Mouse (Mus musculus) ES-E14 (cell line): ENCODE data around the gene Tmem18. TPM values are rescaled to one million over a fixed set of nuclear protein-coding genes. Genes with fewer than 3 reads are reported as not detected.

Source experiments
- DNase-seq: peaks from one replicate; pipeline ENCODE4 v3.0.0-alpha.2; 2013; ENCODE audit warnings: low read depth, low spot score
- H3K27ac ChIP-seq: 2 replicates; pipeline ENCODE4 v1.5.1; 2012; ENCODE audit warnings: low read depth, mild to moderate bottlenecking, low read length, moderate library complexity, mixed read lengths; ENCODE audit not compliant: poor library complexity, insufficient read depth, severe bottlenecking
- H3K36me3 ChIP-seq: 2 replicates; pipeline ENCODE4 v1.6.1; 2012; ENCODE audit warnings: mild to moderate bottlenecking, low read length, moderate library complexity, mixed read lengths; ENCODE audit not compliant: control insufficient read depth, poor library complexity, insufficient read depth, severe bottlenecking
- H3K4me1 ChIP-seq, 2 experiments: fragments of 150-350 bp in 1 of 2; sonication (generic) in 1 of 2; 2 replicates each; pipeline ENCODE4 v1.6.1; 2012; ENCODE audit warnings: low read length in 2 of 2, mild to moderate bottlenecking in 1 of 2, mixed read lengths in 1 of 2; ENCODE audit not compliant: control insufficient read depth in 2 of 2, insufficient read depth in 2 of 2, poor library complexity in 1 of 2
- H3K4me3 ChIP-seq, 2 experiments: fragments of 150-350 bp in 1 of 2; sonication (generic) in 1 of 2; 2 replicates each; pipeline ENCODE4 v1.5.1; 2012; ENCODE audit warnings: low read length in 2 of 2, low read depth in 1 of 2, mild to moderate bottlenecking in 1 of 2, mixed read lengths in 1 of 2; ENCODE audit not compliant: insufficient read depth in 1 of 2, poor library complexity in 1 of 2, severe bottlenecking in 1 of 2
- H3K9ac ChIP-seq: 2 replicates; pipeline ENCODE4 v1.6.1; 2012; ENCODE audit warnings: low read depth, mild to moderate bottlenecking, low read length, mixed read lengths; ENCODE audit not compliant: poor library complexity, insufficient read depth, severe bottlenecking
- H3K9me3 ChIP-seq: fragments of 150-350 bp; sonication (generic); 2 replicates; pipeline ENCODE4 v1.6.1; 2012; ENCODE audit warnings: low read depth, mild to moderate bottlenecking, low read length; ENCODE audit not compliant: control insufficient read depth, insufficient read depth
- CHD2 ChIP-seq: IDR thresholded peaks from 2 replicates; pipeline ENCODE4 v1.6.1; 2014; ENCODE audit warnings: mild to moderate bottlenecking, low read depth, low read length, inconsistent platforms
- HCFC1 ChIP-seq: IDR thresholded peaks from 2 replicates; pipeline ENCODE4 v1.6.1; 2012; ENCODE audit warnings: low read length, inconsistent platforms, borderline replicate concordance; ENCODE audit not compliant: insufficient read depth
- MAFK ChIP-seq: IDR thresholded peaks from 2 replicates; pipeline ENCODE4 v1.6.1; 2014; ENCODE audit warnings: mild to moderate bottlenecking, low read depth, low read length, inconsistent platforms; ENCODE audit not compliant: insufficient read depth
- ZC3H11A ChIP-seq: IDR thresholded peaks from 2 replicates; pipeline ENCODE4 v1.6.1; 2012; ENCODE audit warnings: low read depth, mild to moderate bottlenecking, inconsistent platforms, low read length, borderline replicate concordance
- ZNF384 ChIP-seq: IDR thresholded peaks from 2 replicates; pipeline ENCODE4 v1.6.1; 2012; ENCODE audit warnings: low read depth, low read length, inconsistent platforms
- in situ Hi-C, 2 experiments: fragments of 600-800 bp; cut with MboI; formaldehyde crosslinking; loops; one replicate each; pipeline ENCODE4 v1.15.1; 2025; ENCODE audit warnings: low sequenced_read_pairs in 2 of 2, inconsistent platforms in 1 of 2; ENCODE audit not compliant: unreplicated experiment in 2 of 2
- total RNA-seq: library from RNA; depleted of rRNA; stranded (reverse); fragments of 300-350 nt; gene quantifications from 2 replicates; pipeline ENCODE4 v1.2.3, GENCODE M21; 2012

Tmem18 gene
- total RNA-seq, 1 experiment = 31.1 TPM

DNA sequence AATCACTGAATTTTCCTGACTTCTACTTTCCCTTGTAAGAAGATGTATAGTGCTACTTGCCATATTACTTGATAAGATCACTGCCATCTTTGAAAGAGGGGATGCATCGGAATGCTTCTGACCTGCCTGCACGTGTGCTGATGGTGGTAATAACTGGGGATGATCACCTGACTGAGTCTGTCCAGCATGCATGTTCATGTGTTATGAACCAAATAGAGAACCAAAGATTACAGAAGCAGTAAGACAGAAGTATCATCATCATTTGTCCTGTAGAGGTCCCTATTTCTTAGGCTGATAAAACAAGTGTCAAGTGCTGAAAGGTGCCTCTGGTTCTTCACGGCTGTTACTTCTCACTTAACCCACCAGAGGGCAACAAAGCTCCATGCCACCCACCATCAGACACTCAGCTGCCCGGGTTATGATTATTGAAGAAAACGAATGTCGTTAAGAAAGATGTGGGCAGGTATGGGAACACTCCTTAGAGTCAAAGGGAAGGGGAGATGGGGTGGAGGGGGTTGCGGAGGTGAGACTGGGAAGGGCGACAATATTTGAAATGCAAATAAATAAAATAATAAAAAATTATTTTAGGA is 12.7 kb downstream of the Tmem18 start:
- no peak overlapping the region for H3K4me3 ChIP-seq
- no peak for TF ChIP-seq CHD2
- TF ChIP-seq ZNF384 = no peak
- peak; percentile 42; the same call in 1 of the 2 replicates for TF ChIP-seq ZC3H11A
- TF ChIP-seq MAFK = no peak
- no peaks in the 10 kb centered on the region for H3K9me3 ChIP-seq
- H3K4me1 ChIP-seq = no peaks in the 10 kb centered on the region
- no peak overlapping the region for H3K9ac ChIP-seq
- in situ Hi-C loops = loop anchor here (5.0 to 25.0 kb wide), 4 partner anchors 285 to 560 kb away; partner anchors contain the start of gene Alkal2 (in 1 of the 2)
- peak; percentile 60 for DNase-seq
- no peak overlapping the region for H3K27ac ChIP-seq
- no peaks in the 10 kb centered on the region for H3K36me3 ChIP-seq

DNA sequence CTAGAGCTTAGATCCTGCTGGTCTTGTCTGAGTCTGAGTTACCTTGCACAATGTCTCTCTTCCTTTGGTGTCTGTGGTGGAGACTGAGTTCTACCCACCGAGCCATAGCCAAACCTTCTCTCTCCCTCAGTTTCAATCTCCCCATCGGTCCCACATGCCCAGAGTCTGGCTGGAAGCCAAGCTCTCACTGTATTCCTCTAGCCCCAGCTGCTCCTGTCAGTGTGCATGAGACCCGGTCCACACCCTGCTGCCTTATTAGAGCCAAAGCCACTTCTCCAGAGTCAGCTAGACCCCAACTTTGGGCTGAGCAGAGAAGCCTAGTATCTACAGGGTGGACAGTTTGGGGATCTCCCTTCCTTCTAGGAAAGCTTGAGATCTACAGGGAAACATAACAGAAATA is 14.7 kb downstream of the Tmem18 start:
- Histone ChIP-seq H3K9me3 (no peaks in the 10 kb centered on the region), H3K9ac (no peak overlapping the region), H3K4me3 (no peak overlapping the region), H3K36me3 (no peaks in the 10 kb centered on the region), H3K4me1 (no peaks in the 10 kb centered on the region), H3K27ac (no peak overlapping the region)
- no peak for TF ChIP-seq ZC3H11A
- no peak for TF ChIP-seq HCFC1
- no peak for TF ChIP-seq ZNF384
- TF ChIP-seq CHD2 = no peak
- no peak for TF ChIP-seq MAFK
- in situ Hi-C loops = loop anchor here (5.0 to 25.0 kb wide), 4 partner anchors 283 to 562 kb away; partner anchors contain the start of gene Alkal2 (in 1 of the 2)
- no peak for DNase-seq

DNA sequence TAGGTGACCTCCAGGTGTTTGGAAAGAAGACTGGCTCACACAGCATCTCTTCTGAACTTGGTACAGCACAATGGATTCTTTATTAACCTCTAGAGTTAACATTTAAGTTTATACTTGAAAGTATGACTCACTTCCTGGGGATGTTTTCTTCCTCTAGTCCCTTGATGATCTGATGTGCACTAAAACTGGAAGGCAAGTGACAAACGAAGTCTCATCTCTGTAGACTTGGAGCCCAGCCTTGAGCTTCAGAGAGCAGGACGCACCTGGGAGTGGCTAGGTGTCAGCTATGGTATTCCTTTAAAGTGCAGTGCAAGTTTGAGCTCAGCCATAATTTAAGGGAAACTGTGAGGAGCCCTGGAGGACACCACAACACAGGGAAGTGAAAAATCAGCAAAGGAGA is 15.2 kb downstream of the Tmem18 start:
- H3K36me3 ChIP-seq = no peaks in the 10 kb centered on the region
- no peak overlapping the region for H3K9ac ChIP-seq
- H3K27ac ChIP-seq = no peak overlapping the region
- DNase-seq = no peak
- TF ChIP-seq HCFC1 (no peak), ZNF384 (no peak), MAFK (no peak), CHD2 (no peak), ZC3H11A (no peak)
- in situ Hi-C loops = loop anchor here (5.0 to 25.0 kb wide), 4 partner anchors 283 to 562 kb away; partner anchors contain the start of gene Alkal2 (in 1 of the 2)
- H3K4me1 ChIP-seq = no peaks in the 10 kb centered on the region
- H3K9me3 ChIP-seq = no peaks in the 10 kb centered on the region
- H3K4me3 ChIP-seq = no peak overlapping the region

DNA sequence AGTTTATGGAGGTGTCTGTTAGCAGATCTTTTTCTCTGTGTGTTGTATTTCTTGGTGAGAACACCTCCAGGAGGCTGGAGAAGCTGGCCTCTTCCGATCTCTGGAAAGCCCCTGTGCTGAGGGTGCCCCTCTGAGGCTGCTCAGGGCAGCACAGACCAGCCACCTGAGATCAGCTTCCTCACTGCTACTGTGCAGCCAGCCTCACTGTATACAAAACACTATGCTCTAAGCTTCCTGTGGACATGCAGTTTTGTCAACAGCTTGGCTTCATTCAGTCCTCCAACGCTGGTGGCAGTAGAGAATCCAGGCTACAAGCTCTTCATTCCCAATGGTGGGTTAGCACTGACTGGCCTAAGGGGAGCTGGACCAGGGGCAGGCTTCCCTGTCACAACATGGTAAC is 15.8 kb downstream of the Tmem18 start:
- Histone ChIP-seq H3K4me3 (no peak overlapping the region), H3K36me3 (no peaks in the 10 kb centered on the region), H3K4me1 (no peaks in the 10 kb centered on the region), H3K9me3 (no peaks in the 10 kb centered on the region), H3K9ac (no peak overlapping the region), H3K27ac (no peak overlapping the region)
- in situ Hi-C loops = loop anchor here (5.0 to 25.0 kb wide), 4 partner anchors 282 to 563 kb away; partner anchors contain the start of gene Alkal2 (in 1 of the 2)
- TF ChIP-seq MAFK = no peak
- no peak for TF ChIP-seq CHD2
- no peak for TF ChIP-seq ZC3H11A
- no peak for TF ChIP-seq HCFC1
- no peak for TF ChIP-seq ZNF384
- no peak for DNase-seq

DNA sequence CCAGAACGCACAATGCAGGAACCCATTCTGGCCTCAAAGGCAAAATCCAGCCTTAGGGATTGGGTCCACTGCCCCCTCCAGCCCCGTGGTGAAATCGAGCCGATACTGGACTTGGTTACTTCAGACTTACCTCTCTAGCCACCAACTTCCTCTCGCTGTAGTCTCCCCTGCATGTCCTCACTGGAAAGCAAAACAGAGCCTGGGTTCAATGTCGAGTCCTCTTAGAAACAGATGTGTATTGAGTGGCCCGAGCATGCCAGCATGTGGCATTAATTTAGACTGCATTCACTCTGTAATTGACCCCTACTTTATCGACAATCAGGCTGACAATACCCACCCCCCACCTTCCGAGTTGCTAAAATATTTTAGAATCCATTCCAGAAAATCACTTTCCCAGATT is 19.8 kb downstream of the Tmem18 start:
- DNase-seq = no peak
- no peak overlapping the region for H3K9ac ChIP-seq
- in situ Hi-C loops = no loop called here
- no peaks in the 10 kb centered on the region for H3K36me3 ChIP-seq
- no peak overlapping the region for H3K4me3 ChIP-seq
- no peaks in the 10 kb centered on the region for H3K9me3 ChIP-seq
- H3K4me1 ChIP-seq = no peaks in the 10 kb centered on the region
- no peak overlapping the region for H3K27ac ChIP-seq
- no peak for TF ChIP-seq CHD2
- TF ChIP-seq MAFK = no peak
- TF ChIP-seq ZNF384 = no peak
- TF ChIP-seq HCFC1 = no peak
- no peak for TF ChIP-seq ZC3H11A
